Mouse (Mus musculus) liver, embryonic 15.5 days (tissue): ENCODE data around the gene Ssc5d. TPM values are rescaled to one million over a fixed set of nuclear protein-coding genes. Genes with fewer than 3 reads are reported as not detected.
A peak's percentile ranks its signal among the peaks of the same experiment; 100 is the strongest.
"Not testable (repeated sequence)": the region's sequence is repeated elsewhere in the genome, so short reads cannot be mapped to it uniquely, and the experiment has no call there.

Source experiments
- ATAC-seq: fragments of 200-750 bp; cut with Nextera tagmentation; 2 replicates; pipeline ENCODE4 v1.8.0; 2017; ENCODE audit warnings: moderate number of reproducible peaks, mild to moderate bottlenecking, moderate library complexity; ENCODE audit not compliant: insufficient read depth
- H3K27ac ChIP-seq: fragments of 300-500 bp; sonication (generic); replicated peaks from 2 replicates; pipeline ENCODE4 v1.5.1; 2015; ENCODE audit warnings: mild to moderate bottlenecking, inconsistent platforms
- H3K27me3 ChIP-seq: fragments of 300-500 bp; sonication (generic); 2 replicates; pipeline ENCODE4 v1.6.1; 2015; ENCODE audit warnings: mild to moderate bottlenecking, inconsistent platforms
- H3K36me3 ChIP-seq: fragments of 300-500 bp; sonication (generic); replicated peaks from 2 replicates; pipeline ENCODE4 v1.6.1; 2015; ENCODE audit warnings: moderate library complexity, mild to moderate bottlenecking, inconsistent platforms
- H3K4me1 ChIP-seq: fragments of 300-500 bp; sonication (generic); replicated peaks from 2 replicates; pipeline ENCODE4 v1.6.1; 2015; ENCODE audit warnings: inconsistent platforms
- H3K4me2 ChIP-seq: fragments of 300-500 bp; sonication (generic); 2 replicates; pipeline ENCODE4 v1.6.1; 2015; ENCODE audit warnings: moderate library complexity, mild to moderate bottlenecking, inconsistent platforms
- H3K4me3 ChIP-seq: fragments of 300-500 bp; sonication (generic); replicated peaks from 2 replicates; pipeline ENCODE4 v1.5.1; 2015; ENCODE audit warnings: mild to moderate bottlenecking, inconsistent platforms
- H3K9ac ChIP-seq: fragments of 300-500 bp; sonication (generic); 2 replicates; pipeline ENCODE4 v1.6.1; 2015; ENCODE audit warnings: moderate library complexity, mild to moderate bottlenecking, inconsistent platforms
- H3K9me3 ChIP-seq: fragments of 300-500 bp; sonication (generic); replicated peaks from 2 replicates; pipeline ENCODE4 v1.6.1; 2016; ENCODE audit warnings: inconsistent platforms
- WGBS: fragments of 180-500 bp; shearing (Covaris S2); methylation state at CpG from one replicate; pipeline ENCODE4 v1.1.7; 2015; ENCODE audit warnings: mixed read lengths; ENCODE audit not compliant: insufficient replicate concordance; 5-methylcytosine and 5-hydroxymethylcytosine counted together
- polyA plus RNA-seq: library from polyadenylated mRNA; unstranded; fragments of >200 nt; fragmentation: Nextera tagmentation; extraction: Ambion mirVana; gene quantifications from 2 replicates; pipeline ENCODE4 v1.2.1, GENCODE M21; 2015

Gene Ssc5d
- polyA plus RNA-seq: 0.15 TPM in 2 replicates

- Histone ChIP-seq H3K4me2 (no peak within 1 kb of the TSS), H3K9me3 (no peaks in the 10 kb centered on the region), H3K27me3 (peaks cover 61% of the 10 kb centered on the region), H3K9ac (no peak within 1 kb of the TSS), H3K4me1 (peaks cover 28% of the 10 kb centered on the region), H3K4me3 (no peak within 1 kb of the TSS), H3K27ac (no peak within 1 kb of the TSS), H3K36me3 (peaks cover 3% of the 10 kb centered on the region; the same call in 1 of the 2 replicates)
- 20% methylated on average over 6 of the region's 6 CpGs for WGBS
- no peak for ATAC-seq
Observed at GRCm38 (mm10) chr7:4925441-4926381, at the start of gene Ssc5d. Gene Ssc5d (plus strand): TSS chr7:4925785.

GRCm38 (mm10) chr7:4876753-4877221 lies 48.8 kb upstream of the Ssc5d start, which contains the start of gene Isoc2a:
Gene Isoc2a (plus strand): TSS chr7:4877153.
- H3K36me3 ChIP-seq: no peaks in the 10 kb centered on the region
- peak; percentile 99 for ATAC-seq
- H3K9me3 ChIP-seq: no peaks in the 10 kb centered on the region
- H3K9ac ChIP-seq: peak within 1 kb of the TSS; percentile 58
- H3K4me3 ChIP-seq: peak within 1 kb of the TSS; percentile 66
- peak within 1 kb of the TSS; percentile 95 for H3K4me2 ChIP-seq
- peak within 1 kb of the TSS; percentile 76 for H3K27ac ChIP-seq
- under 1% methylated on average over 22 of the region's 22 CpGs for WGBS
- H3K4me1 ChIP-seq: peaks cover 34% of the 10 kb centered on the region
- no peaks in the 10 kb centered on the region for H3K27me3 ChIP-seq

- peaks cover 34% of the 10 kb centered on the region for H3K4me1 ChIP-seq
- peak; percentile 22 for ATAC-seq
- H3K4me2 ChIP-seq: peak overlapping the region; percentile 95
- no peaks in the 10 kb centered on the region for H3K9me3 ChIP-seq
- peak overlapping the region; percentile 71 for H3K27ac ChIP-seq
- H3K27me3 ChIP-seq: no peaks in the 10 kb centered on the region
- H3K4me3 ChIP-seq: peak overlapping the region; percentile 66
- peak overlapping the region; percentile 58 for H3K9ac ChIP-seq
- H3K36me3 ChIP-seq: peaks cover 3% of the 10 kb centered on the region; the same call in 1 of the 2 replicates
- 8% methylated on average over 11 of the region's 11 CpGs for WGBS
Observed at GRCm38 (mm10) chr7:4877226-4877625, 48.4 kb upstream of the Ssc5d start.

- no peak for ATAC-seq
- Histone ChIP-seq H3K9me3 (no peaks in the 10 kb centered on the region), H3K36me3 (peaks cover 4% of the 10 kb centered on the region; the same call in 1 of the 2 replicates), H3K4me3 (peak overlapping the region; percentile 66), H3K27me3 (no peaks in the 10 kb centered on the region), H3K27ac (peak overlapping the region; percentile 71; the same call in 1 of the 2 replicates), H3K9ac (no peak overlapping the region; the same call in 1 of the 2 replicates), H3K4me1 (peaks cover 34% of the 10 kb centered on the region), H3K4me2 (peak overlapping the region; percentile 95)
Observed at GRCm38 (mm10) chr7:4878186-4878585, 47.4 kb upstream of the Ssc5d start.

GRCm38 (mm10) chr7:4879036-4879435 lies 46.5 kb upstream of the Ssc5d start:
- H3K36me3 ChIP-seq, H3K4me3 ChIP-seq, ATAC-seq, H3K4me2 ChIP-seq, H3K27ac ChIP-seq, H3K27me3 ChIP-seq, H3K9ac ChIP-seq, H3K9me3 ChIP-seq: not testable (repeated sequence)
- WGBS: 68% methylated on average over 1 of the region's 1 CpGs
- peaks cover 34% of the 10 kb centered on the region for H3K4me1 ChIP-seq

- Histone ChIP-seq H3K9me3 (no peaks in the 10 kb centered on the region), H3K36me3 (peaks cover 4% of the 10 kb centered on the region), H3K9ac (no peak overlapping the region), H3K4me2 (no peak overlapping the region), H3K27ac (no peak overlapping the region), H3K4me1 (no peaks in the 10 kb centered on the region), H3K4me3 (no peak overlapping the region), H3K27me3 (no peaks in the 10 kb centered on the region)
- WGBS: 59% methylated on average over 4 of the region's 4 CpGs
- no peak for ATAC-seq
Observed at GRCm38 (mm10) chr7:4886680-4887079, 38.9 kb upstream of the Ssc5d start.

- no peaks in the 10 kb centered on the region for H3K36me3 ChIP-seq
- no peak overlapping the region for H3K4me2 ChIP-seq
- no peak for ATAC-seq
- H3K4me3 ChIP-seq: no peak overlapping the region
- no peak overlapping the region for H3K9ac ChIP-seq
- peaks cover 15% of the 10 kb centered on the region for H3K4me1 ChIP-seq
- WGBS: 68% methylated on average over 11 of the region's 11 CpGs
- H3K27ac ChIP-seq: no peak overlapping the region
- H3K9me3 ChIP-seq: no peaks in the 10 kb centered on the region
- no peaks in the 10 kb centered on the region for H3K27me3 ChIP-seq
Observed at GRCm38 (mm10) chr7:4895186-4895585, 30.4 kb upstream of the Ssc5d start.

GRCm38 (mm10) chr7:4898851-4899648 lies 26.5 kb upstream of the Ssc5d start:
- Histone ChIP-seq H3K9me3 (no peaks in the 10 kb centered on the region), H3K4me3 (peak overlapping the region; percentile 47), H3K36me3 (no peaks in the 10 kb centered on the region), H3K27ac (no peak overlapping the region; the same call in 1 of the 2 replicates), H3K27me3 (no peaks in the 10 kb centered on the region), H3K9ac (peak overlapping the region; percentile 13; the same call in 1 of the 2 replicates), H3K4me2 (peak overlapping the region; percentile 69), H3K4me1 (peaks cover 22% of the 10 kb centered on the region)
- peak; percentile 11 for ATAC-seq
- 36% methylated on average over 18 of the region's 18 CpGs for WGBS

- peak; percentile 69 for ATAC-seq
- no peaks in the 10 kb centered on the region for H3K9me3 ChIP-seq
- peak overlapping the region; percentile 47 for H3K4me3 ChIP-seq
- H3K27ac ChIP-seq: peak overlapping the region; percentile 66
- H3K9ac ChIP-seq: peak overlapping the region; percentile 39; the same call in 1 of the 2 replicates
- H3K27me3 ChIP-seq: no peaks in the 10 kb centered on the region
- no peaks in the 10 kb centered on the region for H3K36me3 ChIP-seq
- peaks cover 22% of the 10 kb centered on the region for H3K4me1 ChIP-seq
- 5% methylated on average over 19 of the region's 19 CpGs for WGBS
- H3K4me2 ChIP-seq: peak overlapping the region; percentile 69
Observed at GRCm38 (mm10) chr7:4899649-4900522, 25.7 kb upstream of the Ssc5d start.

- Histone ChIP-seq H3K9me3 (no peaks in the 10 kb centered on the region), H3K9ac (peak overlapping the region; percentile 39; the same call in 1 of the 2 replicates), H3K27me3 (no peaks in the 10 kb centered on the region), H3K4me3 (peak overlapping the region; percentile 47), H3K4me1 (peaks cover 22% of the 10 kb centered on the region), H3K27ac (peak overlapping the region; percentile 66), H3K36me3 (no peaks in the 10 kb centered on the region), H3K4me2 (peak overlapping the region; percentile 69)
- WGBS: 20% methylated on average over 11 of the region's 11 CpGs
- peak; percentile 20; the same call in 1 of the 2 replicates for ATAC-seq
Observed at GRCm38 (mm10) chr7:4900523-4900851, 25.1 kb upstream of the Ssc5d start.
